Mouse (Mus musculus) lung, postnatal 36 days (tissue): ENCODE measurements at regions not wholly inside any gene's neighbourhood (a gene's known extent, or its start where the extent isn't known, plus 50 kb on each side); places are given as distances from the start of the nearest gene placed in this dataset.

ENCODE experiments used
- DNase-seq: peaks from one replicate; pipeline ENCODE4 v3.0.0; 2022; ENCODE audit warnings: mixed read lengths

GRCm38 (mm10) chr8:39695331-39695730 lies 979.5 kb upstream of the Adam24 start:
- peak; percentile 25 for DNase-seq

- DNase-seq = no peak
Measured at GRCm38 (mm10) chr8:39705843-39706242, 969.0 kb upstream of the Adam24 start.

GRCm38 (mm10) chr8:39742377-39742776 lies 932.5 kb upstream of the Adam24 start:
- DNase-seq = no peak

- no peak for DNase-seq
Measured at GRCm38 (mm10) chr8:39746225-39746624, 928.7 kb upstream of the Adam24 start.

- DNase-seq = no peak
Measured at GRCm38 (mm10) chr8:39759905-39760304, 915.0 kb upstream of the Adam24 start.

GRCm38 (mm10) chr8:39779449-39779848 lies 895.4 kb upstream of the Adam24 start:
- DNase-seq = no peak

- no peak for DNase-seq
Measured at GRCm38 (mm10) chr8:39780169-39780568, 894.7 kb upstream of the Adam24 start.

- DNase-seq = no peak
Measured at GRCm38 (mm10) chr8:39781424-39782161, 893.3 kb upstream of the Adam24 start.

GRCm38 (mm10) chr8:39782162-39782530 lies 892.7 kb upstream of the Adam24 start:
- DNase-seq = no peak
